Mouse (Mus musculus) bone marrow macrophage, adult 2 months (primary cell): ENCODE data around the gene Zfp964.

Experiments used
- CTCF ChIP-seq: IDR thresholded peaks from 2 replicates; pipeline ENCODE4 v1.5.1; 2012; ENCODE audit warnings: low read depth, mild to moderate bottlenecking, low read length, moderate library complexity
- POLR2A ChIP-seq: IDR thresholded peaks from 2 replicates; pipeline ENCODE4 v1.6.1; 2012; ENCODE audit warnings: mild to moderate bottlenecking, low read depth, low read length, borderline replicate concordance

DNA sequence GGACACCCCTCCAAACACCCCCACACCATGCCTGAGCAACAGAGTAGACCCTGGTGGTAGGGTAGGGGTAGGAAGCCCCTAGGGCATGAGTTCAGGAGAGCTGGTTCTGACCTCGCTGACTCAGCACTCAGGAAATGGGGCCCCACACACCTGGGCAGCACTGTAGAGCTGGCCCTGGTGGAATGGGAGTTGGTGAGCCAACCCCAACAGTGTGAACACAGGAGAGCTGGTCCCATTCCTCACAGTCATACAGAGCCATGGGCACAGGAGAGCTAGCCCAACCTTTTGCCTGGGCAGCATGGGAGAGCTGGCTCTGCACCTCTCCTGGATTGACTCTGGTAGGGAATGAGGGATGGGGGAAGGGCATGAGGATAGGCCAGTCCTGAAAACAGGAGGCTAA is 36.2 kb upstream of the Zfp964 start:
- TF ChIP-seq CTCF, result no peak
- TF ChIP-seq POLR2A, result no peak
